Mouse (Mus musculus) embryonic stem cell, embryonic (primary cell): ENCODE measurements around the gene Zbtb7a.

Experiments used
- CTCF ChIA-PET, 4 experiments: fragments of 300-600 bp in 2 of 4; fragments of 350-600 bp in 2 of 4; sonication (Branson Sonifier 250); formaldehyde crosslinking; loops; one replicate each; lab custom pipeline; 2022; ENCODE audit warnings: inconsistent platforms in 2 of 4; lab: Charles Lee
- POLR2A ChIA-PET, 4 experiments: fragments of 300-600 bp in 2 of 4; fragments of 350-600 bp in 2 of 4; sonication (Branson Sonifier 250); formaldehyde crosslinking; loops; one replicate each; lab custom pipeline; 2022; ENCODE audit warnings: antibody characterized with exemption in 4 of 4, inconsistent platforms in 1 of 4; lab: Charles Lee

Zbtb7a gene

DNA sequence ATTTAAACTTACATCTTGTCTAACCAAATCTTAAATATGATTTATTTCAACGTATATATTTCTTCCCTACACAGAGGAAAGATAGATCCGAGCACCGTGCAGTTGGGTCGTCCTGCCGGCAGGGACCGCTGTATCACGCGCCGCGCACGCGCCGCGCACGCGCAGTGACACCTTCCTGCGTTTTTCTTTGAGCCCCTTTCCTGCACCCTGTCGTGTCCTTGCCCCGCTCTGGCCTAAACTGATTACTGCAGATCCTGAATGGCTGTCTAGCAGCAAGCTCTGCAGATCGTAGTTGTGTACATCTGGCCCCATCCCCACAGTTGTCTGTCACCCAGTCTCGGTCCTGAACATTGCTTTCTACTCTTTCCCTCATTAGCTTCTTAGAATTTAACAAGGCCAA lies 38.1 kb downstream of the Zbtb7a start:
- POLR2A ChIA-PET, result interaction anchor here in 3 of 4 experiments (0.6 to 9.9 kb wide), 19 partner anchors 10 to 243 kb away, joined by 3 to 189 read pairs (median 4); partner anchors contain the start of genes Gadd45b (in 1 of the 3), Gng7 (in 1 of the 3), Map2k2 (in 1 of the 3) and Thop1 (in 1 of the 3)
- CTCF ChIA-PET, result interaction anchor here in 2 of 4 experiments (0.6 to 1.3 kb wide), 7 partner anchors 11 to 174 kb away, joined by 3 to 5 read pairs (median 3); no protein-coding TSS in a partner anchor

DNA sequence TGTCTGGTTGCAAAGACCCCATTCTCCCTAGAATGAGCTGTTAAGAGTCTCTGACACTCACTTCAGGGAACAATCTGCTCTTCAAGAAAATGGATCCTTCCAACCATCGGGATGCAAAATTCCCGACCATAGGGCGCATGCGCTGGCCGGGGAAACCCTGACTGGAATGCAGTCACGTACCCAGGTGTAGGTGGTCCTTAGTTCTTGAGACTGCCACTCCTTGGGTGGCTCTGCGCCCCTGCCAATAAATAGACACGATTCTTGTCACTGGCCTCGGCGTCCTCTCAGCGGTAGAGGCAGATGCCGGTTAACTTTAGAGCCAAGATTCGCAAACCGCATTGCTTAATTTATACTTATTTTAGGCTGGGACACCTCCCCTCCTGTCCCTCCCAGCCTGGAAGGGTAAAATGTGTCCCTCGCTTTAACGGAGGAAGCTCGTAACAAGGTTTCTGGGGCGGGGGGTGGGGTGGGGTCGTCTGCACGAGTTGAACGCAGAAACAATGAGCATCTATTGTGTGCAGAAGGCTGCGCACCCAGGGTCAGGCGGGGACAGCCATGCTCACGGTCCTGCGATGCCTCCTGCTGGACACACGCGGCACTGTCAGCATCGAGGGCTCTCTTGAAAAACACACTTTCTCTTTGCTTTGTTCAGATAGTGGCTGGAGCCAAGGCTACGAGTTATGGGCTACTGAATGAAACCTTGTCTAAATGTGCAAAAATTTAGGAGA lies 39.8 kb downstream of the Zbtb7a start:
- ChIA-PET POLR2A (interaction anchor here (0.6 to 9.9 kb wide), 48 partner anchors 7 to 1003 kb away, joined by 3 to 189 read pairs (median 6); partner anchors contain the start of genes Gadd45b (in 2 of the 4), Map2k2 (in 2 of the 4), Thop1 (in 2 of the 4) and 1600002K03Rik (in 1 of the 4)), CTCF (interaction anchor here in 3 of 4 experiments (0.6 to 2.1 kb wide), 11 partner anchors 14 to 351 kb away, joined by 3 to 11 read pairs (median 3); partner anchors contain the start of genes Map2k2 (in 1 of the 3) and Pip5k1c (in 1 of the 3))

DNA sequence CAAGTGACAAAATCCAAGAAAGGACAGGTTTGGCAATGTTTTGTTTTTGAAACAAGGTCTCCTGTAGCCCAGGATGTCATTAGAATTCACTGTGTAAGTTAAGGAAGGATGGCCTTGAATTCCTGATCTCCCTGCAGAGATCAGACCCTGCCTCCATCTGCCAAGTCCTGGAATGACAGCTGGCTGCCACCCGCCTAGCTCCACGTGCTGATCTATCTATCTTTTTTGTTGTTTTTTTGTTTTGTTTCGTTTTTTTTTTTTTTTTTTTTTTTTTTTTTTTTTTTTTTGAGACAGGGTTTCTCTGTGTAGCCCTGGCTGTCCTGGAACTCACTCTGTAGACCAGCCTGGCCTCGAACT lies 40.3 kb downstream of the Zbtb7a start:
- POLR2A ChIA-PET, result interaction anchor here (0.6 to 9.9 kb wide), 50 partner anchors 8 to 1003 kb away, joined by 3 to 189 read pairs (median 8); partner anchors contain the start of genes Gadd45b (in 2 of the 4), Gng7 (in 2 of the 4), Thop1 (in 2 of the 4) and 1600002K03Rik (in 1 of the 4)
- CTCF ChIA-PET, result interaction anchor here in 3 of 4 experiments (0.6 to 2.1 kb wide), 9 partner anchors 17 to 246 kb away, joined by 3 to 11 read pairs (median 3); partner anchors contain the start of genes Gng7 (in 1 of the 3) and Pip5k1c (in 1 of the 3)

DNA sequence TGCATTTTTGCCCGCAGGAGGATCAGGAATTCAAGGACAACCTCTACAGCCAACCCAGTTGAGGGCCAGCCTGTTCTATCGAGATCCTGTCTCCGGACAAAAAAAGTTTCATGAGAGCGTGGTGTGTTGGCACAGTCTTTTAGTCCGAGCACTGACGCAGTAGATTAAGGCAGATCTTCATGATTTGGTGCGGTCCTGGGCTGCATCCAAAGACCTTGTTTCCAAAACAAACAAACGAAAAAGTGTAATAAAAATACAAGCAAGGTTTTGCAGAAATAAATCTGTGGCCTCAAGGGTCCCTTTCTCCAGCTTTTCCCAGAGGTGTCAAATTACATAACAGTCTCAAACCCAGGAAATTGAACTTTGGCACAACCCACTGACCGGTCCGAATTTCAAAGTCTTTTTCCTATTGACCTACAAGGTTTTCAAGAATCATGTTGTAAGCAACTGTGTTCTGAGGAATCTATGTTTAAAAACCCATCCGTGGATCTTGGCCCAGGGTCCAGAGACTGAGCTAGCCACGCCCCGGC lies 41.0 kb downstream of the Zbtb7a start:
- POLR2A ChIA-PET, result interaction anchor here (0.5 to 9.9 kb wide), 173 partner anchors 8 to 1004 kb away, joined by 3 to 189 read pairs (median 4); partner anchors contain the start of genes Gng7 (in 3 of the 4), Map2k2 (in 3 of the 4), Pias4 (in 3 of the 4) and Thop1 (in 3 of the 4)
- CTCF ChIA-PET, result interaction anchor here in 3 of 4 experiments (0.5 to 2.1 kb wide), 20 partner anchors 9 to 656 kb away, joined by 3 to 11 read pairs (median 3); partner anchors contain the start of genes Gng7 (in 1 of the 3), Pias4 (in 1 of the 3), Pip5k1c (in 1 of the 3) and Sgta (in 1 of the 3)

DNA sequence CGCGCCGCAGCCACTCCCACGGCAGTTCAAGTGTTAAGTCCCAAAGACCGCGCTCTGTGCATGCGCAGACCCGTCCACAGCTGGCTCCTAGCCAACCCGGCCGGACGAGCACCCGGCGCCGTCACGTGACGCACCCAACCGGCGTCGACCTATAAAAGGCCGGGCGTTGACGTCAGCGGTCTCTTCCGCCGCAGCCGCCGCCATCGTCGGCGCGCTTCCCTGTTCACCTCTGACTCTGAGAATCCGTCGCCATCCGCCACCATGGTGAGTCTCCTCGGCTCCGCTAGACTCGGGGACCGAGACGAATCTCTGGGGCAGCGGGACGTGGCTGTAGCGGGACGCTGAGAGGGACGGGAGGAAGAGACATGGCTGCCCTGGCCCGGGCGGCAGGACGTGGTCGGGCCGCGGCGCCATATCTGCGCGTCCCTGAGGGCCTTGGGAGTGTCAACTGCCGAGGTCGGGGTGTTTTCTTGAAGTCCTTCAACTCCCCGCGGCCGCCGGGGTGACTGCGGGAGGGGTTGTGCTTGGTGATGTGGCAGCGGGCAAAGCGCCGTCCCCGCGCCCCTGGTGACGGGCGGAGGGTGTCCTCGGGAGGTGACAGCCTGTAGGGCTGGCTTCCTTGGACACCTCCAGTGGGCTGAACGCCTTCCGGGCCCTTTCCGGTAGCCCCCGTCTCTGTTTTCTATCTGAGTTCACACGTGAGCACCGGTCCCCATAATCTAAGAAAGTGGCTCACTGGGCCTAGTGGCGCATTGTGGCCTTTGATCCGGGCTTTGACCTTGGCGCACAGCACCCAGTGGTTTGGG lies 41.6 kb downstream of the Zbtb7a start, which contains the start of gene Eef2:
Gene Eef2 (plus strand): TSS at position 166 of the 806 bp plus-strand sequence.
- CTCF ChIA-PET, result interaction anchor here in 3 of 4 experiments (0.5 to 2.1 kb wide), 16 partner anchors 9 to 657 kb away, joined by 3 to 11 read pairs (median 3); partner anchors contain the start of genes Gng7 (in 1 of the 3), Pias4 (in 1 of the 3), Pip5k1c (in 1 of the 3) and Sgta (in 1 of the 3)

DNA sequence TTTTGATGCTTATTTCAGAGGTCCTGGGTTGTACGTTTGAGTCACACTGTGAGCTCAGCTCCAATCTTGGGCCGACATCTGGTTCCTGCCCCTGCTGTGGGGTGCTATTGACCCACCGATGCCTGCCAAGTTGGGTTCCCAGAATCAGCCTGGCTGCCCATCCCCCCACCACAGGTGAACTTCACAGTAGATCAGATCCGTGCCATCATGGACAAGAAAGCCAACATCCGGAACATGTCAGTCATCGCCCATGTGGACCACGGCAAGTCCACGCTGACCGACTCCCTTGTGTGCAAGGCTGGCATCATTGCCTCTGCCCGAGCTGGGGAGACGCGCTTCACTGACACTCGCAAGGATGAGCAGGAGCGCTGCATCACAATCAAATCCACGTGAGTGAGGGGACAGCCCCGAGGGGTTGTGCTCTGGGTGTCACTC lies 42.5 kb downstream of the Zbtb7a start:
- ChIA-PET CTCF (interaction anchor here in 1 of 4 experiments (0.5 kb wide), 1 partner anchor 551 kb away, joined by 3 read pairs; no protein-coding TSS in a partner anchor), POLR2A (interaction anchor here (0.5 to 9.9 kb wide), 49 partner anchors 8 to 260 kb away, joined by 3 to 189 read pairs (median 4); partner anchors contain the start of genes Cactin (in 2 of the 4), Gng7 (in 2 of the 4), Map2k2 (in 2 of the 4) and Pias4 (in 2 of the 4))

More for the DNA sequence above, 41.6 kb downstream of the Zbtb7a start, which contains the start of gene Eef2:
- POLR2A ChIA-PET, result interaction anchor here (0.5 to 9.9 kb wide), 188 partner anchors 8 to 778 kb away, joined by 3 to 189 read pairs (median 4); partner anchors contain the start of genes Cactin (in 3 of the 4), Gng7 (in 3 of the 4), Map2k2 (in 3 of the 4) and Pias4 (in 3 of the 4)

DNA sequence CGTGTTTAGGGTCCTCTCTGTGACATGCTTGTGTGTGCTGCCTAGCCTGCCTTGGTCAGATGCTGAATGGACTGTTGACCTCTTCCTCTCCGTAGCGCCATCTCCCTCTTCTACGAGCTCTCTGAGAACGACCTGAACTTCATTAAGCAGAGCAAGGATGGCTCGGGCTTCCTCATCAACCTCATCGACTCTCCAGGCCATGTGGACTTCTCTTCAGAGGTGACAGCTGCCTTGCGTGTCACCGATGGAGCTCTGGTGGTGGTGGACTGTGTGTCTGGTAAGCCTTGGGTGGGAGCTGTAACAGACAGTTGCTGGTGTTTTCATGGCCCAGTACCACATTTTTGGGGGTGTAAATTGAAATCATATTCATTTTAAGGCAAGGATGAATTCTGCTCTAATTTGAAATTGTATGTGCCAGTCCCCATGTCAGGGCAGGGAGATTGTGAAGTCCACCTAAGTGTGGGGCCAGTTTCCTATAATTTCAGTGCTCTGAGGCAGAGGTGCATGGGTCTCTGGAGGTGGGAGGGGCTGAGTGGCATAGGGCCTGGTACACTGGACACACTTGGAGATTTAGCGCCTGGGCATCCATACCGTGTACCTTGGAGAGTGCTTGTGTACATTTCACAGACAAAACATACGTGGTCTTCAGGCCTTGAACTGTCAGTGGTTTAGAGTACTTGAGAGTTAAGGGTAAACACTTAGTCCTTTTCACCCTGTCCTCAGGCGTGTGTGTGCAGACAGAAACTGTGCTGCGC lies 43.1 kb downstream of the Zbtb7a start:
- CTCF ChIA-PET, result interaction anchor here in 2 of 4 experiments (0.5 to 1.2 kb wide), 2 partner anchors 141 to 551 kb away, joined by 3 read pairs; partner anchors contain the start of gene Slc39a3 (in 1 of the 2)
- POLR2A ChIA-PET, result interaction anchor here (0.5 to 9.9 kb wide), 58 partner anchors 8 to 261 kb away, joined by 3 to 189 read pairs (median 4); partner anchors contain the start of genes Cactin (in 2 of the 4), Fzr1 (in 2 of the 4), Gng7 (in 2 of the 4) and Map2k2 (in 2 of the 4)

DNA sequence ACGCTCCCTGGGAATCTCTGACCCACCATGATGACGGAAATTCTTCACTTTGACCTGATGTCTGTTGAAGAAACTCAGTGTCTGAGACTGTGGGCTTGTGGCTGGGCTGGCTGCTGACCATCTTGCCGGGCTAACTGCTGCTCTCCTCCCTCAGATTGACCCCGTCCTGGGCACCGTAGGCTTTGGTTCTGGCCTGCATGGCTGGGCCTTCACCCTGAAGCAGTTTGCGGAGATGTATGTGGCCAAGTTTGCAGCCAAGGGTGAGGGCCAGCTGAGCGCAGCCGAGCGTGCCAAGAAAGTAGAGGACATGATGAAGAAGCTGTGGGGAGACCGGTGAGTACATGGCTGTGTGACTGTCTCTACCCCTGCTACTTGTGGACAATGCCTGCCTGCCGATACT lies 43.9 kb downstream of the Zbtb7a start:
- CTCF ChIA-PET, result interaction anchor here in 1 of 4 experiments (0.9 to 2.0 kb wide), 5 partner anchors 9 to 323 kb away, joined by 3 to 10 read pairs (median 3); partner anchors contain the start of genes Pip5k1c and Slc39a3

DNA sequence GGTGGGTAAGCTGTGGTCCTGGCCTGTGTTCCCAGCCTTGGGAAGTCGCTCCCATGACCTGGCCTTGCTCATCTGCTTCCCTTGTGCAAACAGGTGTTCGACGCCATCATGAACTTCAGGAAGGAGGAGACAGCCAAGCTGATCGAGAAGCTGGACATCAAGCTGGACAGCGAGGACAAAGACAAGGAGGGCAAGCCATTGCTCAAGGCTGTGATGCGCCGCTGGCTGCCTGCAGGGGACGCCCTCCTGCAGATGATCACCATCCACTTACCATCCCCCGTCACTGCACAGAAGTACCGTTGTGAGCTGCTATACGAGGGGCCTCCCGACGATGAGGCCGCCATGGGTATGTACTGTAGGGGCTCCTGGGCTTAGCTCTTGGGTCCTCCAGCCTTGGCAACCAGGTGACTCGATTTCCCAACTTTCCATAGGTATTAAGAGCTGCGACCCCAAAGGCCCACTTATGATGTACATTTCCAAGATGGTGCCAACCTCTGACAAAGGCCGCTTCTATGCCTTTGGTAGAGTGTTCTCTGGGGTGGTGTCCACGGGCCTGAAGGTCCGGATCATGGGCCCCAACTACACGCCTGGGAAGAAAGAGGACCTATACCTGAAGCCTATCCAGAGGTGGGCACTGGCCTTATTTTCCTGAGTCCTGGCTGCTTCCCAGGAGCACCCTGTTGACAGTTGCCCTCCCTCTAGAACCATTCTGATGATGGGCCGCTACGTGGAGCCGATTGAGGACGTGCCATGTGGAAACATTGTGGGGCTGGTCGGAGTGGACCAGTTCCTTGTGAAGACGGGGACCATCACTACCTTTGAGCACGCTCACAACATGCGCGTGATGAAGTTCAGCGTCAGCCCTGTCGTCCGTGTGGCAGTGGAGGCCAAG lies 44.7 kb downstream of the Zbtb7a start:
- CTCF ChIA-PET, result interaction anchor here in 1 of 4 experiments (0.9 to 2.0 kb wide), 5 partner anchors 10 to 323 kb away, joined by 3 to 10 read pairs (median 3); partner anchors contain the start of genes Pip5k1c and Slc39a3
- POLR2A ChIA-PET, result interaction anchor here in 3 of 4 experiments (0.6 to 9.9 kb wide), 37 partner anchors 11 to 328 kb away, joined by 3 to 189 read pairs (median 4); partner anchors contain the start of genes Map2k2 (in 2 of the 3), Pias4 (in 2 of the 3), Cactin (in 1 of the 3) and Fzr1 (in 1 of the 3)

More for the DNA sequence above, 43.9 kb downstream of the Zbtb7a start:
- POLR2A ChIA-PET, result interaction anchor here in 3 of 4 experiments (0.7 to 9.9 kb wide), 44 partner anchors 8 to 329 kb away, joined by 3 to 189 read pairs (median 5); partner anchors contain the start of genes Fzr1 (in 2 of the 3), Map2k2 (in 2 of the 3), Pias4 (in 2 of the 3) and Zbtb7a (in 2 of the 3)

DNA sequence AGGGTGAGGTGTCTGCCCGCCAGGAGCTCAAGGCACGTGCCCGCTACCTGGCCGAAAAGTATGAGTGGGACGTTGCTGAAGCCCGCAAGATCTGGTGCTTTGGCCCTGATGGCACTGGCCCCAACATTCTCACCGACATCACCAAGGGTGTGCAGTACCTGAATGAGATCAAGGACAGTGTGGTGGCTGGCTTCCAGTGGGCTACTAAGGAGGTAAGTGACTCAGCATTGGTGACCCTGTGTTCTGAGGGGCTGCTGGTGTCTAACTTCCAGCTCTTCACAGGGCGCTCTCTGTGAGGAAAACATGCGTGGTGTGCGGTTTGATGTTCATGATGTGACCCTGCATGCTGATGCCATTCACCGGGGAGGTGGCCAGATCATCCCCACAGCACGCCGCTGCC lies 45.9 kb downstream of the Zbtb7a start:
- ChIA-PET CTCF (interaction anchor here in 3 of 4 experiments (0.5 to 1.5 kb wide), 3 partner anchors 10 to 1927 kb away, joined by 3 to 8 read pairs (median 6); no protein-coding TSS in a partner anchor), POLR2A (interaction anchor here in 2 of 4 experiments (0.8 to 9.9 kb wide), 13 partner anchors 11 to 342 kb away, joined by 3 to 189 read pairs (median 5); partner anchors contain the start of genes Cactin (in 2 of the 2), Map2k2 (in 2 of the 2) and Pias4 (in 2 of the 2))

DNA sequence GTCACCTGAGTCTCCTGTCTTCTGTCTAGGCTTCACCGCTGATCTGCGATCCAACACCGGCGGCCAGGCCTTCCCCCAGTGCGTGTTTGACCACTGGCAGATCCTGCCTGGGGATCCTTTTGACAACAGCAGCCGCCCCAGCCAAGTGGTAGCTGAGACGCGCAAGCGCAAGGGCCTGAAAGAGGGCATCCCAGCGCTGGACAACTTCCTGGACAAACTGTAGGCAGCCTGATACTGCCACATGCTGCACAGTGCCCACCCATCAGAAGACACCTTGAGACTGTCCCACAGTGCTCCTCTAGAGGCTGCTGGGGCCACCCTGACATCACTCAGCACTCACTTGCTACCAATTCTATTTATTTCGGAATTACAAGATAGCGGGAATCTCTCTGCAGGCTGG lies 46.8 kb downstream of the Zbtb7a start:
- ChIA-PET CTCF (interaction anchor here in 3 of 4 experiments (0.5 to 1.5 kb wide), 4 partner anchors 9 to 1926 kb away, joined by 3 to 8 read pairs (median 4); no protein-coding TSS in a partner anchor), POLR2A (interaction anchor here in 3 of 4 experiments (0.6 to 9.9 kb wide), 16 partner anchors 10 to 341 kb away, joined by 3 to 189 read pairs (median 4); partner anchors contain the start of genes Cactin (in 2 of the 3), Map2k2 (in 2 of the 3), Pias4 (in 2 of the 3) and Sgta (in 1 of the 3))

DNA sequence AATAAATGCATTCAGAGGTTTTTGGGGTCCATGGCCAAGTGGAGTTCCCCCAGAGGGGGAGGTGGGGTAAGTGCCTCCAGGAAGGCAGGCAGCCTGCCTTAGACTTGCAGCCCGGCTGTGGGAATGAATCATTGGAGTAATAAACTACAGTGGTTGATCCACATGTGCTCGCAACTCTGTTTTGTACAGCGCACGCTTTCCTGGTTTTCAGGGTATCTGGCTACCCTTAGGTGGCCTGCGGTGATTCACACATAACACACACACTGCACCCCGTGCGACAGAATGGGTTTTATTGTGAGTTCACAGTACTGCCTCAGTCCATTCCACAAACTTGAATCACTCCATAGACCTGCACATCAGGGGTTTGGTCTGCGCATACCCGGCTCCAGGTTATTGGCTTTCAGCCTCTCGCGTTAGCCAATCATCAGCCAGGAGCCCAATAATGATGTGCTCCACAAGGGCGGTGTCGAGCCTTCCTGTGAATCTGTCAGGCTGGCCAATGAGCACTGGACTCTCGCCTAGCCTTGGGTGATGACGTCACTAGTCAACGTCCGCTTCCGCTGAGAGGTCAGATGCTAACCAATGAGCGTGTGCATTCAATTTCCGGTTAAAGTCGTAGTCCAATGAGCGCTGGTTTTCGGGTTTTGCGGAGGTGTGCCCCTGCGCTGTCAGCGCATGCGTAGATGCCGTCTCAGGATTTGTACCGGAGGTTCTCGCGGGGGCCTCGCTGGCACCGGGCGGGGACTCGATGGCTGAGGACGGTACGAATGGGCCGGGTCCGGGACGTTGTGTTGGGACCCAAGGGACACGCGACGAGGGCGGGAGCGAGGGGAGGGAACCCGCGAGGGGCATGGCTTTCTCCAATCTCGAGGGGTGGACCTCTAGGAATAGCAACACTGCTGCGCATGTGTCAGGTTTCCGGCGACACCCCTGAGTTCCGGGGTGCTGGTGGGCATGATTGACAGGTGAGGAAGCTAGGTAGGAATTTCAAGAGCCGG lies 47.6 kb downstream of the Zbtb7a start, which contains the start of gene Dapk3:
Gene Dapk3 (plus strand): TSS at position 670 of the 998 bp plus-strand sequence.
- ChIA-PET CTCF (no interaction called here), POLR2A (interaction anchor here in 3 of 4 experiments (0.5 to 3.0 kb wide), 17 partner anchors 10 to 771 kb away, joined by 3 to 30 read pairs (median 4); partner anchors contain the start of genes Cactin (in 1 of the 3), Gadd45b (in 1 of the 3), Map2k2 (in 1 of the 3) and Pias4 (in 1 of the 3))
